8 mouse cellular contexts compared by ENCODE assay signal in the genomic region with DNA sequence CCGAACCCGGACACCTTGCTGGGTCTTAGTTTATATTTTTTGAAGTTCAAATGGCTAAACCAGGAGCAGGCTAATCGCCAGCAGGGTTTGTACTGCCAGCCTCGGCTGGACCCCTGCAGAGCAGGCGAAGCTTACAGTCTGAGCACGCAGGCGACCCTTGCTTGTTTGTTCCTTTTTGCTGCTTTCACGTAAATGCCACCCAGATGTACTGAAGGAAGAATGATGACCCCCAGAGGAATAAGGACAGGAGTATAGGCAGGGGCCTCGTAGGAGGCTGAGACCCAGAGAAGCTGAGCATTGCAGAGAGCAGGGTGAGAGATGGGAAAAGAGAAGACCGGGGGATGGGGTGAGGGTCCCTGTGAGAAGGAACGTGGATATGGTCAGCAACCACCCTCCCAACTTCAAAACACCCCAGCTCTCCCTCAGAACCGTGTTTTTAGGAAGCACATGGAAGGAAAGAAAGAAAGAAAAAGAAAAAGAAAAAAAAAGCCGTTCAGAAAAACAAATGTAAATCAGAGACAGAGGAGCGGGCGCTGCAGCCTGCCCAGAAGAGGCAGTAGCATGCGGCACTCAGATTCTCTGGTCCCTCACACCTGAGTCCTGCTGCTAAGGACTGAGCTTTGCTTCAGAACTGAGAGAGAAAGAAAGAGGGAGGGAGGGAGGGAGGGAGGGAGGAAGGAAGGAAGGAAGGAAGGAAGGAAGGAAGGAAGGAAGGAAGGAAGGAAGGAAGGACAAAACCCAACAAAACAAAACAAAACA. TPM values are rescaled to one million over a fixed set of nuclear protein-coding genes. Genes with fewer than 3 reads are reported as not detected.
DNase-seq lines count a peak whose midpoint lies in the region; ATAC-seq and TF ChIP-seq lines count a peak whose summit lies in the region.

No protein-coding gene starts in this region.

- 4% methylated on average over 16 of the region's 16 CpGs for WGBS in heart, embryonic 13.5 days
- 1% methylated on average over 16 of the region's 16 CpGs for WGBS in forebrain, embryonic 14.5 days
- 6% methylated on average over 16 of the region's 16 CpGs for WGBS in liver, embryonic 16.5 days (ENCODE audit: insufficient replicate concordance)

- H3K36me3 ChIP-seq in heart, embryonic 13.5 days = no peaks in the 10 kb centered on the region
- no peaks in the 10 kb centered on the region for H3K36me3 ChIP-seq in ES-Bruce4 (ENCODE audit: control insufficient read depth, insufficient read depth, low read length, poor library complexity, severe bottlenecking)
- H3K36me3 ChIP-seq in forebrain, embryonic 14.5 days (ENCODE audit: control insufficient read depth, insufficient read depth, low read length) = no peaks in the 10 kb centered on the region
- no peaks in the 10 kb centered on the region for H3K36me3 ChIP-seq in liver, embryonic 16.5 days (ENCODE audit: control insufficient read depth, insufficient read depth)

- TF ChIP-seq EP300 in ES-Bruce4 (IDR thresholded peaks at IDR 0.05; ENCODE audit: insufficient read depth, low read depth, low read length) = no peak

- peak overlapping the region; percentile 96 for H3K4me2 ChIP-seq in heart, embryonic 13.5 days
- H3K4me2 ChIP-seq in forebrain, embryonic 14.5 days (ENCODE audit: low read length) = peak overlapping the region; percentile 91
- peak overlapping the region; percentile 74 for H3K4me2 ChIP-seq in liver, embryonic 16.5 days (ENCODE audit: low read depth, low read length)

- H3K4me3 ChIP-seq in heart, embryonic 13.5 days = peak overlapping the region; percentile 60
- peak overlapping the region; percentile 38 for H3K4me3 ChIP-seq in ES-Bruce4 (ENCODE audit: low read depth, low read length)
- H3K4me3 ChIP-seq in forebrain, embryonic 14.5 days (ENCODE audit: low read depth, low read length) = peak overlapping the region; percentile 34
- peak overlapping the region; percentile 57; the same call in 1 of the 2 replicates for H3K4me3 ChIP-seq in liver, embryonic 16.5 days (ENCODE audit: low read depth, low read length)

- peak overlapping the region; percentile 75 for H3K9ac ChIP-seq in heart, embryonic 13.5 days
- H3K9ac ChIP-seq in ES-Bruce4 (ENCODE audit: low read depth, poor library complexity, severe bottlenecking) = peak overlapping the region; percentile 11; the same call in 1 of the 2 replicates
- H3K9ac ChIP-seq in forebrain, embryonic 14.5 days (ENCODE audit: low read length) = peak overlapping the region; percentile 59
- no peak overlapping the region; the same call in 1 of the 2 replicates for H3K9ac ChIP-seq in liver, embryonic 16.5 days (ENCODE audit: low read depth, low read length)

- peaks cover 36% of the 10 kb centered on the region for H3K27me3 ChIP-seq in heart, embryonic 13.5 days (replicated peaks)
- 0 out of 2 replicates have a peak, but pooled peaks cover 2% of the 10 kb centered on the region for H3K27me3 ChIP-seq in ES-Bruce4 (ENCODE audit: control insufficient read depth, insufficient read depth, low read length, poor library complexity, severe bottlenecking)
- H3K27me3 ChIP-seq in forebrain, embryonic 14.5 days (replicated peaks; ENCODE audit: control insufficient read depth, insufficient read depth, low read length) = peaks cover 5% of the 10 kb centered on the region; the same call in 1 of the 2 replicates
- peaks cover 12% of the 10 kb centered on the region for H3K27me3 ChIP-seq in liver, embryonic 16.5 days (ENCODE audit: control insufficient read depth, insufficient read depth, low read depth, low read length)

- DNase-seq in heart, postnatal 4 days = no peak
- DNase-seq in forebrain, embryonic 14.5 days (ENCODE audit: low spot score) = peak; percentile 43
- DNase-seq in right cerebral cortex, adult 18-20 months = no peak
- DNase-seq in gastrocnemius, postnatal 10 days = no peak
- DNase-seq in thymus, postnatal 10 days (ENCODE audit: low spot score in 2 of 2) = no peak

- TF ChIP-seq CTCF in ES-Bruce4 (IDR thresholded peaks at IDR 0.05; ENCODE audit: low read depth, low read length) = no peak

- no peak for ATAC-seq in heart, embryonic 13.5 days (ENCODE audit: extremely low read depth, insufficient number of reproducible peaks, low FRiP score, low TSS enrichment)
- peak; percentile 66 for ATAC-seq in forebrain, embryonic 14.5 days
- no peak for ATAC-seq in liver, embryonic 16.5 days (ENCODE audit: low read depth)

- H3K9me3 ChIP-seq in heart, embryonic 13.5 days = no peaks in the 10 kb centered on the region
- no peaks in the 10 kb centered on the region for H3K9me3 ChIP-seq in ES-Bruce4 (replicated peaks; ENCODE audit: control insufficient read depth, insufficient read depth, low read length, poor library complexity, severe bottlenecking)
- H3K9me3 ChIP-seq in forebrain, embryonic 14.5 days (replicated peaks; ENCODE audit: control insufficient read depth, low read length) = no peaks in the 10 kb centered on the region
- no peaks in the 10 kb centered on the region for H3K9me3 ChIP-seq in liver, embryonic 16.5 days (replicated peaks; ENCODE audit: control insufficient read depth, low read length)

- no peak for TF ChIP-seq POLR2A in ES-Bruce4 (IDR thresholded peaks at IDR 0.05; ENCODE audit: insufficient read depth, low read length)

- peaks cover 26% of the 10 kb centered on the region for H3K4me1 ChIP-seq in heart, embryonic 13.5 days
- H3K4me1 ChIP-seq in ES-Bruce4 (ENCODE audit: control insufficient read depth, insufficient read depth, low read length) = no peaks in the 10 kb centered on the region
- H3K4me1 ChIP-seq in forebrain, embryonic 14.5 days (ENCODE audit: control insufficient read depth, insufficient read depth, low read length) = peaks cover 3% of the 10 kb centered on the region; the same call in 1 of the 2 replicates
- peaks cover 3% of the 10 kb centered on the region; the same call in 1 of the 2 replicates for H3K4me1 ChIP-seq in liver, embryonic 16.5 days (ENCODE audit: control insufficient read depth, low read depth, low read length)

- H3K27ac ChIP-seq in heart, embryonic 13.5 days (replicated peaks) = no peak overlapping the region
- no peak overlapping the region for H3K27ac ChIP-seq in ES-Bruce4 (ENCODE audit: insufficient read depth, low read length)
- H3K27ac ChIP-seq in forebrain, embryonic 14.5 days (ENCODE audit: low read depth, low read length) = no peak overlapping the region
- no peak overlapping the region for H3K27ac ChIP-seq in liver, embryonic 16.5 days (ENCODE audit: low read length)

RNA-seq across cellular contexts. Expression of gene Zfp831, which starts 31.1 kb away (rescaled TPM):
- 0.01 TPM in 1 of 2 replicates, not detected in the other for polyA plus RNA-seq in heart, embryonic 13.5 days (2015; fragmentation: Nextera tagmentation; extraction: Ambion mirVana)
- total RNA-seq in heart, postnatal 4 days (2021) = under 1 TPM; 0.10 to 0.18 TPM
- not detected in 2 replicates for polyA plus RNA-seq in ES-Bruce4 (2011; ENCODE audit: insufficient read depth, insufficient read length, low read depth, missing spikeins)
- polyA plus RNA-seq in forebrain, embryonic 14.5 days (2014; fragmentation: Nextera tagmentation; extraction: Ambion mirVana) = not detected in 2 replicates
- 0.06 and 0.07 TPM in 2 replicates for polyA plus RNA-seq in liver, embryonic 16.5 days (2015; fragmentation: Nextera tagmentation; extraction: Ambion mirVana)
- under 1 TPM; 0.05 to 0.07 TPM for total RNA-seq in gastrocnemius, postnatal 10 days (2021)
